Mouse (Mus musculus): Measurements from ENCODE around the gene Rab4b. TPM values are rescaled to one million over a fixed set of nuclear protein-coding genes. Genes with fewer than 3 reads are reported as not detected.

Rab4b gene
- polyA plus RNA-seq (2015; fragmentation: Nextera tagmentation; extraction: Ambion mirVana), result 69.4 and 71.7 TPM in 2 replicates

- ATAC-seq (ENCODE audit: low FRiP score, low read depth), result peak; percentile 98
- H3K4me2 ChIP-seq (replicated peaks), result peak within 1 kb of the TSS; percentile 64
Observed at GRCm38 (mm10) chr7:27178324-27179216, at the start of gene Rab4b. TSS of gene Rab4b (minus strand) at chr7:27178896.

GRCm38 (mm10) chr7:27228281-27228821, 49.7 kb upstream of the Rab4b start, which contains the start of gene Itpkc:
TSS of gene Itpkc (minus strand) at chr7:27228661.
- Histone ChIP-seq H3K9me3 (no peaks in the 10 kb centered on the region), H3K27me3 (no peaks in the 10 kb centered on the region), H3K4me2 (replicated peaks) (peak within 1 kb of the TSS; percentile 93), H3K4me1 (peaks cover 48% of the 10 kb centered on the region), H3K27ac (peak within 1 kb of the TSS; percentile 87), H3K9ac (peak within 1 kb of the TSS; percentile 89), H3K36me3 (no peaks in the 10 kb centered on the region; the same call in 1 of the 2 replicates), H3K4me3 (peak within 1 kb of the TSS; percentile 87)
- under 1% methylated on average over 49 of the region's 49 CpGs for WGBS
- ATAC-seq (ENCODE audit: low FRiP score, low read depth), result peak; percentile 82

More at GRCm38 (mm10) chr7:27178324-27179216, at the start of gene Rab4b:
- Histone ChIP-seq H3K4me1 (peaks cover 23% of the 10 kb centered on the region), H3K4me3 (peak within 1 kb of the TSS; percentile 67), H3K9ac (peak within 1 kb of the TSS; percentile 65), H3K36me3 (peaks cover 31% of the 10 kb centered on the region), H3K27ac (peak within 1 kb of the TSS; percentile 93), H3K27me3 (no peaks in the 10 kb centered on the region), H3K9me3 (no peaks in the 10 kb centered on the region)
- WGBS, result under 1% methylated on average over 51 of the region's 53 CpGs

GRCm38 (mm10) chr7:27227676-27228075, 49.0 kb upstream of the Rab4b start:
- peak overlapping the region; percentile 93 for H3K4me2 ChIP-seq (replicated peaks)
- H3K9me3 ChIP-seq, result no peaks in the 10 kb centered on the region
- H3K4me1 ChIP-seq, result peaks cover 46% of the 10 kb centered on the region
- peak overlapping the region; percentile 87 for H3K4me3 ChIP-seq
- peaks cover under 1% of the 10 kb centered on the region; the same call in 1 of the 2 replicates for H3K36me3 ChIP-seq
- ATAC-seq (ENCODE audit: low FRiP score, low read depth), result no peak
- no peaks in the 10 kb centered on the region for H3K27me3 ChIP-seq
- WGBS, result 3% methylated on average over 10 of the region's 10 CpGs
- peak overlapping the region; percentile 87; the same call in 1 of the 2 replicates for H3K27ac ChIP-seq
- peak overlapping the region; percentile 89 for H3K9ac ChIP-seq

- Histone ChIP-seq H3K9me3 (no peaks in the 10 kb centered on the region), H3K27me3 (no peaks in the 10 kb centered on the region), H3K36me3 (peaks cover 4% of the 10 kb centered on the region; the same call in 1 of the 2 replicates), H3K9ac (peak overlapping the region; percentile 89), H3K27ac (no peak overlapping the region), H3K4me3 (peak overlapping the region; percentile 87), H3K4me1 (peaks cover 46% of the 10 kb centered on the region), H3K4me2 (replicated peaks) (peak overlapping the region; percentile 93)
- WGBS, result 36% methylated on average over 9 of the region's 9 CpGs
- no peak for ATAC-seq (ENCODE audit: low FRiP score, low read depth)
Observed at GRCm38 (mm10) chr7:27227276-27227675, 48.6 kb upstream of the Rab4b start.

GRCm38 (mm10) chr7:27224877-27225575, 46.3 kb upstream of the Rab4b start:
- peaks cover 13% of the 10 kb centered on the region for H3K36me3 ChIP-seq
- WGBS, result 66% methylated on average over 11 of the region's 11 CpGs
- H3K9me3 ChIP-seq, result no peaks in the 10 kb centered on the region
- H3K4me1 ChIP-seq, result peaks cover 46% of the 10 kb centered on the region
- H3K27me3 ChIP-seq, result no peaks in the 10 kb centered on the region
- H3K27ac ChIP-seq, result no peak overlapping the region
- peak overlapping the region; percentile 7 for H3K4me3 ChIP-seq
- peak overlapping the region; percentile 93 for H3K4me2 ChIP-seq (replicated peaks)
- peak overlapping the region; percentile 54 for H3K9ac ChIP-seq
- no peak for ATAC-seq (ENCODE audit: low FRiP score, low read depth)

- Histone ChIP-seq H3K9me3 (no peaks in the 10 kb centered on the region), H3K27ac (no peak overlapping the region), H3K9ac (no peak overlapping the region), H3K27me3 (no peaks in the 10 kb centered on the region), H3K4me1 (peaks cover 40% of the 10 kb centered on the region), H3K4me2 (replicated peaks) (no peak overlapping the region), H3K4me3 (no peak overlapping the region), H3K36me3 (peaks cover 36% of the 10 kb centered on the region)
- no peak for ATAC-seq (ENCODE audit: low FRiP score, low read depth)
- 74% methylated on average over 1 of the region's 1 CpGs for whole genome bisulfite sequencing
Observed at GRCm38 (mm10) chr7:27222538-27222937, 43.8 kb upstream of the Rab4b start.

GRCm38 (mm10) chr7:27221939-27222338, 43.2 kb upstream of the Rab4b start:
- peaks cover 42% of the 10 kb centered on the region for H3K36me3 ChIP-seq
- no peak overlapping the region for H3K27ac ChIP-seq
- no peak overlapping the region for H3K4me2 ChIP-seq (replicated peaks)
- H3K4me3 ChIP-seq, result no peak overlapping the region
- no peak for ATAC-seq (ENCODE audit: low FRiP score, low read depth)
- whole genome bisulfite sequencing, result 74% methylated on average over 6 of the region's 6 CpGs
- H3K9me3 ChIP-seq, result no peaks in the 10 kb centered on the region
- no peaks in the 10 kb centered on the region for H3K27me3 ChIP-seq
- no peak overlapping the region for H3K9ac ChIP-seq
- H3K4me1 ChIP-seq, result peaks cover 34% of the 10 kb centered on the region

GRCm38 (mm10) chr7:27219937-27220336, 41.2 kb upstream of the Rab4b start:
- H3K36me3 ChIP-seq, result peaks cover 54% of the 10 kb centered on the region
- no peaks in the 10 kb centered on the region for H3K9me3 ChIP-seq
- no peak overlapping the region for H3K27ac ChIP-seq
- no peak for ATAC-seq (ENCODE audit: low FRiP score, low read depth)
- H3K4me2 ChIP-seq (replicated peaks), result no peak overlapping the region
- WGBS, result 79% methylated on average over 11 of the region's 11 CpGs
- H3K4me3 ChIP-seq, result no peak overlapping the region
- H3K4me1 ChIP-seq, result peaks cover 14% of the 10 kb centered on the region
- no peak overlapping the region for H3K9ac ChIP-seq
- no peaks in the 10 kb centered on the region for H3K27me3 ChIP-seq

GRCm38 (mm10) chr7:27218586-27218985, 39.9 kb upstream of the Rab4b start:
- H3K4me2 ChIP-seq (replicated peaks), result no peak overlapping the region
- no peak overlapping the region for H3K9ac ChIP-seq
- no peaks in the 10 kb centered on the region for H3K27me3 ChIP-seq
- H3K36me3 ChIP-seq, result peaks cover 64% of the 10 kb centered on the region
- WGBS, result 81% methylated on average over 7 of the region's 7 CpGs
- no peaks in the 10 kb centered on the region for H3K9me3 ChIP-seq
- no peak for ATAC-seq (ENCODE audit: low FRiP score, low read depth)
- H3K4me3 ChIP-seq, result no peak overlapping the region
- no peak overlapping the region for H3K27ac ChIP-seq
- H3K4me1 ChIP-seq, result peaks cover under 1% of the 10 kb centered on the region; the same call in 1 of the 2 replicates

GRCm38 (mm10) chr7:27212626-27213025, 33.9 kb upstream of the Rab4b start:
- H3K4me1 ChIP-seq, result no peaks in the 10 kb centered on the region
- H3K27ac ChIP-seq, result no peak overlapping the region
- no peak for ATAC-seq (ENCODE audit: low FRiP score, low read depth)
- no peak overlapping the region for H3K4me3 ChIP-seq
- no peaks in the 10 kb centered on the region for H3K27me3 ChIP-seq
- peaks cover 86% of the 10 kb centered on the region for H3K36me3 ChIP-seq
- 82% methylated on average over 2 of the region's 2 CpGs for WGBS
- no peak overlapping the region for H3K9ac ChIP-seq
- H3K9me3 ChIP-seq, result no peaks in the 10 kb centered on the region
- H3K4me2 ChIP-seq (replicated peaks), result no peak overlapping the region

- ATAC-seq (ENCODE audit: low FRiP score, low read depth), result no peak
Observed at GRCm38 (mm10) chr7:27203730-27204449, 25.2 kb upstream of the Rab4b start.

More at GRCm38 (mm10) chr7:27203730-27204449, 25.2 kb upstream of the Rab4b start:
- Histone ChIP-seq H3K4me2 (replicated peaks) (no peak overlapping the region), H3K4me3 (no peak overlapping the region), H3K4me1 (no peaks in the 10 kb centered on the region), H3K9ac (no peak overlapping the region), H3K36me3 (peaks cover 63% of the 10 kb centered on the region), H3K9me3 (no peaks in the 10 kb centered on the region), H3K27me3 (no peaks in the 10 kb centered on the region), H3K27ac (no peak overlapping the region)
- WGBS, result 96% methylated on average over 8 of the region's 8 CpGs
